Mouse (Mus musculus): ENCODE data around the gene Ntm. TPM values are rescaled to one million over a fixed set of nuclear protein-coding genes. Genes with fewer than 3 reads are reported as not detected.

Ntm gene
- polyA plus RNA-seq, 1 experiment from 2014 or later, result 61.4 TPM

GRCm38 (mm10) chr9:29650266-29650665, 312.7 kb downstream of the Ntm start:
- WGBS, result 76% methylated on average over 5 of the region's 5 CpGs
- Histone ChIP-seq H3K4me1 (peaks cover 8% of the 10 kb centered on the region), H3K9ac (no peak overlapping the region), H3K36me3 (ENCODE audit: poor library complexity, severe bottlenecking) (no peaks in the 10 kb centered on the region), H3K27me3 (0 out of 2 replicates have a peak, but pooled peaks cover 4% of the 10 kb centered on the region), H3K4me3 (no peak overlapping the region), H3K27ac (no peak overlapping the region), H3K9me3 (replicated peaks) (no peaks in the 10 kb centered on the region), H3K4me2 (no peak overlapping the region)
- ATAC-seq, result no peak

GRCm38 (mm10) chr9:29648256-29648655, 314.7 kb downstream of the Ntm start:
- Histone ChIP-seq H3K4me2 (no peak overlapping the region), H3K27me3 (peaks cover 9% of the 10 kb centered on the region; the same call in 1 of the 2 replicates), H3K4me1 (peaks cover 12% of the 10 kb centered on the region), H3K9me3 (replicated peaks) (no peaks in the 10 kb centered on the region), H3K27ac (no peak overlapping the region), H3K36me3 (ENCODE audit: poor library complexity, severe bottlenecking) (no peaks in the 10 kb centered on the region), H3K4me3 (no peak overlapping the region), H3K9ac (no peak overlapping the region)
- ATAC-seq, result no peak
- WGBS, result 91% methylated on average over 5 of the region's 5 CpGs

GRCm38 (mm10) chr9:29647764-29648163, 315.2 kb downstream of the Ntm start:
- ATAC-seq, result no peak
- no peak overlapping the region for H3K27ac ChIP-seq
- 82% methylated on average over 8 of the region's 8 CpGs for WGBS
- H3K9ac ChIP-seq, result no peak overlapping the region
- H3K9me3 ChIP-seq (replicated peaks), result no peaks in the 10 kb centered on the region
- H3K27me3 ChIP-seq, result peaks cover 6% of the 10 kb centered on the region; the same call in 1 of the 2 replicates
- no peak overlapping the region for H3K4me3 ChIP-seq
- H3K4me1 ChIP-seq, result peaks cover 12% of the 10 kb centered on the region
- H3K4me2 ChIP-seq, result no peak overlapping the region
- H3K36me3 ChIP-seq (ENCODE audit: poor library complexity, severe bottlenecking), result no peaks in the 10 kb centered on the region

GRCm38 (mm10) chr9:29645796-29646400, 317.0 kb downstream of the Ntm start:
- H3K9ac ChIP-seq, result no peak overlapping the region
- peaks cover 6% of the 10 kb centered on the region; the same call in 1 of the 2 replicates for H3K27me3 ChIP-seq
- ATAC-seq, result no peak
- H3K9me3 ChIP-seq (replicated peaks), result no peaks in the 10 kb centered on the region
- no peaks in the 10 kb centered on the region for H3K36me3 ChIP-seq (ENCODE audit: poor library complexity, severe bottlenecking)
- H3K4me3 ChIP-seq, result no peak overlapping the region
- no peak overlapping the region for H3K4me2 ChIP-seq
- peaks cover 12% of the 10 kb centered on the region for H3K4me1 ChIP-seq
- no peak overlapping the region for H3K27ac ChIP-seq
- 27% methylated on average over 8 of the region's 8 CpGs for WGBS

GRCm38 (mm10) chr9:29642997-29643657, 319.8 kb downstream of the Ntm start:
- peak; percentile 70 for ATAC-seq
- H3K4me3 ChIP-seq, result no peak overlapping the region
- no peak overlapping the region for H3K4me2 ChIP-seq
- H3K27ac ChIP-seq, result no peak overlapping the region
- no peaks in the 10 kb centered on the region for H3K9me3 ChIP-seq (replicated peaks)
- 22% methylated on average over 11 of the region's 11 CpGs for WGBS
- H3K4me1 ChIP-seq, result peaks cover 12% of the 10 kb centered on the region
- peaks cover 6% of the 10 kb centered on the region; the same call in 1 of the 2 replicates for H3K27me3 ChIP-seq
- H3K36me3 ChIP-seq (ENCODE audit: poor library complexity, severe bottlenecking), result no peaks in the 10 kb centered on the region
- no peak overlapping the region for H3K9ac ChIP-seq

GRCm38 (mm10) chr9:29637335-29637734, 325.6 kb downstream of the Ntm start:
- WGBS, result 82% methylated on average over 8 of the region's 8 CpGs
- ATAC-seq, result no peak
- no peaks in the 10 kb centered on the region for H3K9me3 ChIP-seq (replicated peaks)

GRCm38 (mm10) chr9:29617181-29617580, 345.8 kb downstream of the Ntm start:
- WGBS, result 83% methylated on average over 5 of the region's 5 CpGs
- peaks cover 2% of the 10 kb centered on the region; the same call in 1 of the 2 replicates for H3K4me1 ChIP-seq
- no peaks in the 10 kb centered on the region for H3K36me3 ChIP-seq (ENCODE audit: poor library complexity, severe bottlenecking)
- H3K4me2 ChIP-seq, result no peak overlapping the region
- no peak for ATAC-seq
- no peak overlapping the region for H3K9ac ChIP-seq
- no peaks in the 10 kb centered on the region for H3K27me3 ChIP-seq
- no peaks in the 10 kb centered on the region for H3K9me3 ChIP-seq (replicated peaks)
- H3K4me3 ChIP-seq, result no peak overlapping the region
- no peak overlapping the region for H3K27ac ChIP-seq

More at GRCm38 (mm10) chr9:29637335-29637734, 325.6 kb downstream of the Ntm start:
- H3K4me2 ChIP-seq, result no peak overlapping the region
- no peak overlapping the region for H3K4me3 ChIP-seq
- H3K9ac ChIP-seq, result no peak overlapping the region
- no peaks in the 10 kb centered on the region for H3K27me3 ChIP-seq
- no peak overlapping the region for H3K27ac ChIP-seq
- no peaks in the 10 kb centered on the region for H3K36me3 ChIP-seq (ENCODE audit: poor library complexity, severe bottlenecking)
- H3K4me1 ChIP-seq, result no peaks in the 10 kb centered on the region

- Histone ChIP-seq H3K4me2 (no peak overlapping the region), H3K4me3 (no peak overlapping the region), H3K27ac (no peak overlapping the region), H3K9me3 (replicated peaks) (no peaks in the 10 kb centered on the region), H3K27me3 (no peaks in the 10 kb centered on the region), H3K4me1 (peaks cover 5% of the 10 kb centered on the region; the same call in 1 of the 2 replicates), H3K36me3 (ENCODE audit: poor library complexity, severe bottlenecking) (no peaks in the 10 kb centered on the region), H3K9ac (no peak overlapping the region)
- ATAC-seq, result no peak
- WGBS, result 30% methylated on average over 7 of the region's 7 CpGs
Observed at GRCm38 (mm10) chr9:29612020-29612612, 350.8 kb downstream of the Ntm start.

- Histone ChIP-seq H3K27me3 (no peaks in the 10 kb centered on the region), H3K36me3 (ENCODE audit: poor library complexity, severe bottlenecking) (no peaks in the 10 kb centered on the region), H3K27ac (no peak overlapping the region), H3K4me3 (no peak overlapping the region), H3K4me1 (peaks cover 5% of the 10 kb centered on the region; the same call in 1 of the 2 replicates), H3K9me3 (replicated peaks) (no peaks in the 10 kb centered on the region), H3K4me2 (no peak overlapping the region), H3K9ac (no peak overlapping the region)
- 70% methylated on average over 2 of the region's 2 CpGs for WGBS
- no peak for ATAC-seq
Observed at GRCm38 (mm10) chr9:29610867-29611266, 352.1 kb downstream of the Ntm start.

- H3K27me3 ChIP-seq, result no peaks in the 10 kb centered on the region
- no peak overlapping the region for H3K9ac ChIP-seq
- ATAC-seq, result no peak
- H3K4me3 ChIP-seq, result no peak overlapping the region
- 31% methylated on average over 4 of the region's 4 CpGs for WGBS
- H3K36me3 ChIP-seq (ENCODE audit: poor library complexity, severe bottlenecking), result no peaks in the 10 kb centered on the region
- no peak overlapping the region for H3K4me2 ChIP-seq
- peaks cover 5% of the 10 kb centered on the region; the same call in 1 of the 2 replicates for H3K4me1 ChIP-seq
- H3K9me3 ChIP-seq (replicated peaks), result no peaks in the 10 kb centered on the region
- no peak overlapping the region for H3K27ac ChIP-seq
Observed at GRCm38 (mm10) chr9:29597665-29598064, 365.3 kb downstream of the Ntm start.

GRCm38 (mm10) chr9:29595321-29595720, 367.6 kb downstream of the Ntm start:
- Histone ChIP-seq H3K9ac (no peak overlapping the region), H3K4me3 (no peak overlapping the region), H3K36me3 (ENCODE audit: poor library complexity, severe bottlenecking) (no peaks in the 10 kb centered on the region), H3K27ac (no peak overlapping the region), H3K4me2 (no peak overlapping the region), H3K4me1 (peaks cover 5% of the 10 kb centered on the region; the same call in 1 of the 2 replicates), H3K27me3 (0 out of 2 replicates have a peak, but pooled peaks cover 3% of the 10 kb centered on the region), H3K9me3 (replicated peaks) (no peaks in the 10 kb centered on the region)
- ATAC-seq, result no peak
- WGBS, result 80% methylated on average over 9 of the region's 9 CpGs
